Comparison of ENCODE assay signal across 14 mouse cellular contexts in genomic region chr3:137961736-137962385, GRCm38 (mm10). TPM values are rescaled to one million over a fixed set of nuclear protein-coding genes. Genes with fewer than 3 reads are reported as not detected.
DNase-seq lines count a peak whose midpoint lies in the region; ATAC-seq and TF ChIP-seq lines count a peak whose summit lies in the region.
"Had no signal": no experiment of that assay in that cellular context is flagged by ENCODE, and none has a peak within 500 bp of the region (broad histone marks: within the 10 kb centered on the region; RNA-seq: fewer than 3 reads in every experiment).

No protein-coding gene starts in this region.

- peaks cover 33% of the 10 kb centered on the region for H3K79me2 ChIP-seq in CH12.LX (replicated peaks; ENCODE audit: control insufficient read depth, extremely low read depth, insufficient read depth, poor library complexity, severe bottlenecking)

- intact Hi-C loops in heart, postnatal 25 days (cut with DNase I), result no loop called here

- in situ Hi-C loops in CH12.LX (cut with MboI; ENCODE audit: low pct_ligation_motif_present, low pct_unique_long_range_greater_than_20kb, low sequenced_read_pairs), result loop anchor here (25.0 kb wide), 1 partner anchor 475 kb away; the partner anchor contains the start of gene Adh5

- H3K4me3 ChIP-seq in heart, embryonic 11.5 days (ENCODE audit: low read depth, low read length), result no peak overlapping the region
- H3K4me3 ChIP-seq in CH12.LX (replicated peaks in 1 of 3; ENCODE audit: low read depth in 2 of 3, low read length in 2 of 3, poor library complexity in 1 of 3), result no peak overlapping the region
- no peak overlapping the region for H3K4me3 ChIP-seq in heart, postnatal 0 days (ENCODE audit: low read depth, low read length)
- H3K4me3 ChIP-seq: forebrain, embryonic 15.5 days; hindbrain, embryonic 12.5 days; left cerebral cortex, adult 2 months; neural tube, embryonic 12.5 days had no signal

- TF ChIP-seq POLR2A in CH12.LX (IDR thresholded peaks at IDR 0.05; ENCODE audit: low read depth, low read length), result no peak

- no peaks in the 10 kb centered on the region for H3K9me3 ChIP-seq in heart, embryonic 11.5 days (replicated peaks; ENCODE audit: control insufficient read depth, low read length)
- no peaks in the 10 kb centered on the region for H3K9me3 ChIP-seq in CH12.LX (replicated peaks; ENCODE audit: low read length)
- no peaks in the 10 kb centered on the region for H3K9me3 ChIP-seq in heart, postnatal 0 days (replicated peaks; ENCODE audit: control insufficient read depth, low read length)
- H3K9me3 ChIP-seq: forebrain, embryonic 15.5 days; hindbrain, embryonic 12.5 days; neural tube, embryonic 12.5 days had no signal

- no peak for DNase-seq in heart, postnatal 25 days (ENCODE audit: low spot score)
- DNase-seq in CH12.LX (ENCODE audit: extremely low read depth), result no peak
- DNase-seq in cerebellum, adult 11 months, result peak; percentile 38
- DNase-seq in heart, postnatal 0 days (ENCODE audit: low spot score), result no peak
- no peak for DNase-seq in right cerebral cortex, adult 18-20 months
- no peak for DNase-seq in spleen, postnatal 36 days (ENCODE audit: low spot score in 2 of 2)
- DNase-seq in spleen, postnatal 14 days (ENCODE audit: low spot score in 2 of 2), result no peak
- DNase-seq: thymus, adult 2 months had no signal

- no peak for TF ChIP-seq EP300 in CH12.LX (IDR thresholded peaks at IDR 0.05; ENCODE audit: low read length)
- TF ChIP-seq EP300 in heart, postnatal 0 days (IDR thresholded peaks at IDR 0.05; ENCODE audit: low read depth), result no peak

- ATAC-seq in heart, embryonic 11.5 days (replicated peaks; ENCODE audit: insufficient number of reproducible peaks, low FRiP score, low TSS enrichment), result peak; percentile 59; the same call in 1 of the 2 replicates
- no peak for ATAC-seq in heart, postnatal 0 days (ENCODE audit: insufficient read depth, low read depth)
- ATAC-seq: forebrain, embryonic 15.5 days had no signal

- no peak for TF ChIP-seq RAD21 in CH12.LX (IDR thresholded peaks at IDR 0.05; ENCODE audit: low read depth, low read length)

- H3K27ac ChIP-seq in heart, embryonic 11.5 days (ENCODE audit: low read depth, low read length), result no peak overlapping the region
- H3K27ac ChIP-seq in CH12.LX (ENCODE audit: insufficient read depth, low read depth), result peak overlapping the region; percentile 45; the same call in 1 of the 2 replicates
- H3K27ac ChIP-seq in heart, postnatal 0 days (ENCODE audit: low read depth), result peak overlapping the region; percentile 69
- H3K27ac ChIP-seq: forebrain, embryonic 15.5 days; hindbrain, embryonic 12.5 days; kidney, postnatal 0 days; left cerebral cortex, adult 2 months; neural tube, embryonic 12.5 days had no signal

- no peak overlapping the region for H3K4me2 ChIP-seq in heart, embryonic 11.5 days
- H3K4me2 ChIP-seq in CH12.LX (ENCODE audit: insufficient read depth, low read depth, poor library complexity, severe bottlenecking), result no peak overlapping the region
- H3K4me2 ChIP-seq in heart, postnatal 0 days (ENCODE audit: low read depth, low read length), result no peak overlapping the region
- H3K4me2 ChIP-seq: forebrain, embryonic 15.5 days; hindbrain, embryonic 12.5 days; neural tube, embryonic 12.5 days had no signal

- no peaks in the 10 kb centered on the region for H3K27me3 ChIP-seq in heart, embryonic 11.5 days (ENCODE audit: control insufficient read depth, insufficient read depth, low read length)
- no peaks in the 10 kb centered on the region for H3K27me3 ChIP-seq in CH12.LX (replicated peaks)
- H3K27me3 ChIP-seq in heart, postnatal 0 days (ENCODE audit: control insufficient read depth, insufficient read depth, low read length), result no peaks in the 10 kb centered on the region
- H3K27me3 ChIP-seq: forebrain, embryonic 15.5 days; hindbrain, embryonic 12.5 days; neural tube, embryonic 12.5 days had no signal

- TF ChIP-seq CTCF in CH12.LX (conservative IDR thresholded peaks at IDR 0.05 in 1 of 2, IDR thresholded peaks at IDR 0.05 in 1 of 2; ENCODE audit: low read depth in 2 of 2, low read length in 2 of 2), result no peak
- no peak for TF ChIP-seq CTCF in heart, postnatal 0 days (IDR thresholded peaks at IDR 0.05; ENCODE audit: low read depth)

- no peak overlapping the region for H3K9ac ChIP-seq in heart, embryonic 11.5 days (ENCODE audit: low read depth, low read length)
- H3K9ac ChIP-seq in CH12.LX (ENCODE audit: insufficient read depth, low read depth), result 0 out of 2 replicates have a peak overlapping the region, but pooled peaks have one; percentile 6
- no peak overlapping the region; the same call in 1 of the 2 replicates for H3K9ac ChIP-seq in heart, postnatal 0 days (replicated peaks; ENCODE audit: low read depth, low read length)
- H3K9ac ChIP-seq: forebrain, embryonic 15.5 days; hindbrain, embryonic 12.5 days; neural tube, embryonic 12.5 days had no signal

- 40% methylated on average over 8 of the region's 8 CpGs for WGBS in heart, embryonic 11.5 days (ENCODE audit: insufficient replicate concordance)
- WGBS in heart, postnatal 0 days, result 31% methylated on average over 8 of the region's 8 CpGs

- dilution Hi-C loops in CH12.LX (cut with MboI; ENCODE audit: extremely low pct_ligation_motif_present, extremely low pct_unique_long_range_greater_than_20kb, low sequenced_read_pairs), result no loop called here

- H3K36me3 ChIP-seq in heart, embryonic 11.5 days (ENCODE audit: control insufficient read depth, insufficient read depth, low read length), result no peaks in the 10 kb centered on the region
- peaks cover 60 to 82% of the 10 kb centered on the region in 2 experiments for H3K36me3 ChIP-seq in CH12.LX (replicated peaks in 1 of 2; ENCODE audit: control insufficient read depth in 1 of 2, insufficient read depth in 1 of 2, low read length in 1 of 2)
- H3K36me3 ChIP-seq in heart, postnatal 0 days (replicated peaks; ENCODE audit: control insufficient read depth, insufficient read depth, low read length), result peaks cover 7% of the 10 kb centered on the region; the same call in 1 of the 2 replicates
- H3K36me3 ChIP-seq: forebrain, embryonic 15.5 days; hindbrain, embryonic 12.5 days; neural tube, embryonic 12.5 days had no signal

- peaks cover 14% of the 10 kb centered on the region for H3K4me1 ChIP-seq in heart, embryonic 11.5 days (ENCODE audit: control insufficient read depth, insufficient read depth, low read length)
- peaks cover 44 to 73% of the 10 kb centered on the region in 2 experiments for H3K4me1 ChIP-seq in CH12.LX (ENCODE audit: control insufficient read depth in 1 of 2, insufficient read depth in 2 of 2)
- peaks cover 16% of the 10 kb centered on the region for H3K4me1 ChIP-seq in heart, postnatal 0 days (ENCODE audit: control insufficient read depth, insufficient read depth)
- H3K4me1 ChIP-seq: forebrain, embryonic 15.5 days; hindbrain, embryonic 12.5 days; neural tube, embryonic 12.5 days had no signal

TF ChIP-seq in CH12.LX, 34 proteins besides CTCF, POLR2A, EP300 and RAD21:
- peak; percentile 25; the same call in 1 of the 2 replicates for TF ChIP-seq USF1 (IDR thresholded peaks at IDR 0.05; ENCODE audit: low read depth, low read length)
- TF ChIP-seq MAZ (IDR thresholded peaks at IDR 0.05; ENCODE audit: low read depth, low read length), result no peak

RNA-seq across cellular contexts. Expression of gene Dapp1, which starts 19.5 kb away (rescaled TPM):
- 14.0 and 15.4 TPM in 2 replicates for polyA plus RNA-seq in heart, embryonic 11.5 days (2014; fragmentation: Nextera tagmentation; extraction: Ambion mirVana)
- total RNA-seq in heart, postnatal 25 days (2021), result 1 to 10 TPM; 4.1 to 5.3 TPM
- total RNA-seq in CH12.LX (2012; rRNA removed), result 55.5 and 63.6 TPM in 2 replicates
- total RNA-seq in CH12.LX (2014; rRNA removed), result 53.5 and 66.4 TPM in 2 replicates
- 62.8 and 81.7 TPM in 2 replicates for polyA plus RNA-seq in CH12.LX (2012; ENCODE audit: insufficient read length, low read depth)
- 11.8 and 16.1 TPM in 2 replicates for total RNA-seq in heart, postnatal 0 days (2014; rRNA removed; ENCODE audit: low replicate concordance)
- polyA plus RNA-seq in heart, postnatal 0 days (2015; fragmentation: Nextera tagmentation; extraction: Ambion mirVana), result 11.1 and 11.8 TPM in 2 replicates

RNA-seq across cellular contexts. Expression of gene Lamtor3, which starts 43.6 kb away (rescaled TPM):
- polyA plus RNA-seq in heart, embryonic 11.5 days (2014; fragmentation: Nextera tagmentation; extraction: Ambion mirVana), result 97.0 and 97.2 TPM in 2 replicates
- 10 to 100 TPM; 92.8 to 96.6 TPM for total RNA-seq in heart, postnatal 25 days (2021)
- total RNA-seq in CH12.LX (2012; rRNA removed) (146 and 169 TPM in 2 replicates), CH12.LX (2014; rRNA removed) (245 and 260 TPM in 2 replicates)
- polyA plus RNA-seq in CH12.LX (2012; ENCODE audit: insufficient read length, low read depth), result 147 and 155 TPM in 2 replicates
- 62.6 and 125 TPM in 2 replicates for total RNA-seq in heart, postnatal 0 days (2014; rRNA removed; ENCODE audit: low replicate concordance)
- polyA plus RNA-seq in heart, postnatal 0 days (2015; fragmentation: Nextera tagmentation; extraction: Ambion mirVana), result 137 and 138 TPM in 2 replicates
